Mouse (Mus musculus) heart, adult 2 months (tissue): ENCODE data around the gene Noxa1. TPM values are rescaled to one million over a fixed set of nuclear protein-coding genes. Genes with fewer than 3 reads are reported as not detected.

ENCODE experiments used
- DNase-seq, 2 experiments: peaks; one replicate each; pipeline ENCODE4 v3.0.0; 2021
- H3K27ac ChIP-seq: fragments of 200-600 bp; 2 replicates; pipeline ENCODE4 v1.8.1; 2022
- H3K27me3 ChIP-seq: fragments of 200-500 bp; 2 replicates; pipeline ENCODE4 v1.6.1; 2012; ENCODE audit warnings: mild to moderate bottlenecking, low read length, inconsistent platforms, mixed read lengths; ENCODE audit not compliant: control insufficient read depth, insufficient read depth
- H3K36me3 ChIP-seq: fragments of 200-500 bp; 2 replicates; pipeline ENCODE4 v1.6.1; 2012; ENCODE audit warnings: low read length, inconsistent platforms; ENCODE audit not compliant: control insufficient read depth, insufficient read depth
- H3K4me1 ChIP-seq: fragments of 200-500 bp; 2 replicates; pipeline ENCODE4 v1.6.1; 2011; ENCODE audit warnings: low read length; ENCODE audit not compliant: control insufficient read depth, insufficient read depth
- H3K4me3 ChIP-seq: fragments of 200-600 bp; 2 replicates; pipeline ENCODE4 v1.8.1; 2022
- H3K79me2 ChIP-seq: fragments of 200-500 bp; replicated peaks from 2 replicates; pipeline ENCODE4 v1.6.1; 2012; ENCODE audit warnings: mild to moderate bottlenecking, inconsistent platforms, low read length, moderate library complexity, mixed read lengths; ENCODE audit not compliant: control insufficient read depth, insufficient read depth
- H3K9ac ChIP-seq: fragments of 200-500 bp; 2 replicates; pipeline ENCODE4 v1.6.1; 2012; ENCODE audit warnings: low read depth, mild to moderate bottlenecking, control low read depth, inconsistent platforms, low read length, mixed read lengths
- CTCF ChIP-seq: fragments of 200-600 bp; IDR thresholded peaks from 2 replicates; pipeline ENCODE4 v1.8.1; 2022; ENCODE audit warnings: antibody characterized with exemption, mild to moderate bottlenecking, moderate library complexity
- EP300 ChIP-seq: fragments of 200-500 bp; IDR thresholded peaks from 2 replicates; pipeline ENCODE4 v1.6.1; 2011; ENCODE audit warnings: low read depth, low read length, control low read depth; ENCODE audit not compliant: insufficient read depth
- POLR2A ChIP-seq: fragments of 200-500 bp; IDR thresholded peaks from 2 replicates; pipeline ENCODE4 v1.6.1; 2011; ENCODE audit warnings: mild to moderate bottlenecking, low read depth, low read length, control low read depth; ENCODE audit not compliant: insufficient read depth
- WGBS: fragments of 180-500 bp; shearing (Covaris S2); methylation state at CpG from one replicate; pipeline ENCODE4 v1.1.7; 2018; 5-methylcytosine and 5-hydroxymethylcytosine counted together
- intact Hi-C: fragments of 180-260 bp; cut with DNase I; formaldehyde crosslinking; loops from one replicate; pipeline ENCODE4 v1.15.1; 2025
- polyA plus RNA-seq: library from polyadenylated mRNA; depleted of rRNA; stranded (reverse); fragments of >200 nt; gene quantifications from 2 replicates; pipeline ENCODE4 v1.2.3, GENCODE M21; 2012
- total RNA-seq, 2 experiments: library from RNA; stranded (reverse); gene quantifications; 2 replicates each; pipeline ENCODE4 v1.2.3; 2021

Noxa1 gene
- total and polyA plus RNA-seq, 3 experiments: not detected

DNA sequence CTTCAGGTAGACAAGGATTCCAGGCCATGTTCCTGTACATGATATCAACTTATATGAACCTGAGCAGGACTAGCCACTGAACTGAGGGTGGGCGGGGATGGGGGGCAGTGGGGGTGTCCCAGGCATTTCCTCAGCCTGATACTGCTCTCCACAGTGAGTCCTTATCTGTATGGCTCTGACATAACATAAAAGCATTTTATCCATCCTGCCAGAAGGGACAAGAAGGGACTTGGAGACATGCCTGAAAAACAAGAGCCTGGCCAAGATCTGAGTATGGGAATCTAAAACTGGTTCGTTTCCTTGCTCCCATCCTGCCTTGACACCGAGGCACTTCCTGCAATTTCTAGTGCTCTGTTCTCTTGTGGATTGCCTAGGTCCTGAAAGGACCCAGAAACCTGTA lies 11.1 kb upstream of the Noxa1 start:
- no peak for TF ChIP-seq EP300
- no peak for TF ChIP-seq POLR2A
- no peak for TF ChIP-seq CTCF
- intact Hi-C loops: no loop called here
- Histone ChIP-seq H3K9ac (no peak overlapping the region), H3K79me2 (no peaks in the 10 kb centered on the region), H3K27ac (peak overlapping the region; percentile 29), H3K4me3 (no peak overlapping the region), H3K27me3 (no peaks in the 10 kb centered on the region), H3K4me1 (peaks cover 13% of the 10 kb centered on the region), H3K36me3 (no peaks in the 10 kb centered on the region)
- WGBS: 12% methylated on average over 3 of the region's 3 CpGs
- DNase-seq: no peak

GRCm38 (mm10) chr2:25104122-25104521 lies 9.2 kb upstream of the Noxa1 start:
- H3K27me3 ChIP-seq: no peaks in the 10 kb centered on the region
- TF ChIP-seq EP300 (no peak), POLR2A (no peak), CTCF (no peak)
- H3K4me1 ChIP-seq: peaks cover 6% of the 10 kb centered on the region
- H3K36me3 ChIP-seq: no peaks in the 10 kb centered on the region
- no peak overlapping the region for H3K4me3 ChIP-seq
- H3K27ac ChIP-seq: no peak overlapping the region
- intact Hi-C loops: no loop called here
- DNase-seq: no peak
- H3K79me2 ChIP-seq: no peaks in the 10 kb centered on the region
- H3K9ac ChIP-seq: no peak overlapping the region
- 80% methylated on average over 2 of the region's 2 CpGs for WGBS

- TF ChIP-seq POLR2A (no peak), EP300 (no peak), CTCF (no peak)
- no peaks in the 10 kb centered on the region for H3K36me3 ChIP-seq
- H3K4me1 ChIP-seq: no peaks in the 10 kb centered on the region
- no peak overlapping the region for H3K4me3 ChIP-seq
- 85% methylated on average over 3 of the region's 3 CpGs for WGBS
- no peak overlapping the region for H3K27ac ChIP-seq
- no peak overlapping the region for H3K9ac ChIP-seq
- no peaks in the 10 kb centered on the region for H3K79me2 ChIP-seq
- DNase-seq: no peak
- H3K27me3 ChIP-seq: no peaks in the 10 kb centered on the region
- intact Hi-C loops: loop anchor here (5.0 kb wide), 1 partner anchor 58 kb away; no protein-coding TSS in a partner anchor
Measured at GRCm38 (mm10) chr2:25099703-25100102, 4.8 kb upstream of the Noxa1 start.

GRCm38 (mm10) chr2:25098956-25099355 lies 4.0 kb upstream of the Noxa1 start:
- no peak overlapping the region for H3K27ac ChIP-seq
- H3K36me3 ChIP-seq: no peaks in the 10 kb centered on the region
- intact Hi-C loops: loop anchor here (5.0 kb wide), 1 partner anchor 58 kb away; no protein-coding TSS in a partner anchor
- H3K4me3 ChIP-seq: no peak overlapping the region
- no peaks in the 10 kb centered on the region for H3K4me1 ChIP-seq
- WGBS: 36% methylated on average over 5 of the region's 5 CpGs
- peak; percentile 22 to 45 for DNase-seq
- H3K27me3 ChIP-seq: no peaks in the 10 kb centered on the region
- no peaks in the 10 kb centered on the region for H3K79me2 ChIP-seq
- no peak overlapping the region for H3K9ac ChIP-seq
- TF ChIP-seq EP300: 0 out of 2 replicates have a peak, but pooled peaks have one; percentile 55
- peak; percentile 73 for TF ChIP-seq CTCF
- TF ChIP-seq POLR2A: no peak

GRCm38 (mm10) chr2:25098005-25098615 lies 3.2 kb upstream of the Noxa1 start:
- no peak for TF ChIP-seq POLR2A
- TF ChIP-seq EP300: no peak
- TF ChIP-seq CTCF: no peak
- 60% methylated on average over 3 of the region's 3 CpGs for WGBS

DNA sequence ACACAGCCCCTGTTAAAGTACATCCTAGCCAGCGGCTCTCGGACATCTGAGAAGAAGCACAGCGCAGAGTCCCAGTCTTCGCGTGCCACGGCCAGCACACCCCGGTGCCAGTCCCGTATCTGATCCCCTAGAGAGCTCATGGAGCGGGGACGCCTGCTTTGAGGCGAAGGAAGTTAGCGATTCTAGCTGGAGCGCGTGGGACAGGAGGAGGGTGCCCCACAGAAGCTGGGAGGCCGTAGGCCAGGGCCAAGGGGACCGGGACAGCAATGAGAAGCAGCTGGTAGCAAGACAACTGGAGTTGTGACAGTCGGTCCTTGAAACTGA lies 202 bp downstream of the Noxa1 start:
- Histone ChIP-seq H3K79me2 (no peaks in the 10 kb centered on the region), H3K36me3 (no peaks in the 10 kb centered on the region), H3K4me3 (no peak overlapping the region), H3K27me3 (no peaks in the 10 kb centered on the region), H3K4me1 (no peaks in the 10 kb centered on the region), H3K9ac (no peak overlapping the region), H3K27ac (no peak overlapping the region)
- TF ChIP-seq POLR2A (no peak), CTCF (no peak), EP300 (no peak)
- WGBS: 50% methylated on average over 17 of the region's 17 CpGs
- no peak for DNase-seq
- intact Hi-C loops: loop anchor here (5.0 kb wide), 1 partner anchor 63 kb away; no protein-coding TSS in a partner anchor

More at GRCm38 (mm10) chr2:25098005-25098615, 3.2 kb upstream of the Noxa1 start:
- no peaks in the 10 kb centered on the region for H3K36me3 ChIP-seq
- no peak for DNase-seq
- no peaks in the 10 kb centered on the region for H3K4me1 ChIP-seq
- no peak overlapping the region for H3K4me3 ChIP-seq
- no peaks in the 10 kb centered on the region for H3K79me2 ChIP-seq
- no peak overlapping the region for H3K27ac ChIP-seq
- H3K9ac ChIP-seq: no peak overlapping the region
- intact Hi-C loops: loop anchor here (5.0 kb wide), 1 partner anchor 59 kb away; no protein-coding TSS in a partner anchor
- no peaks in the 10 kb centered on the region for H3K27me3 ChIP-seq
